Mouse (Mus musculus) left cerebral cortex, postnatal 4 days (tissue): Measurements from ENCODE around the gene Alg2. TPM values are rescaled to one million over a fixed set of nuclear protein-coding genes. Genes with fewer than 3 reads are reported as not detected.

Experiments
- DNase-seq: peaks from one replicate; pipeline ENCODE4 v3.0.0-alpha.2; 2022
- intact Hi-C: fragments of 180-260 bp; cut with DNase I; formaldehyde crosslinking; loops from one replicate; pipeline ENCODE4 v1.15.1; 2025
- total RNA-seq, 2 experiments: library from RNA; stranded (reverse); gene quantifications; 2 replicates each; pipeline ENCODE4 v1.2.3; 2021

Gene Alg2
- 100 to 1,000 TPM; 169 to 175 TPM for total RNA-seq

- intact Hi-C loops = no loop called here
- peak; percentile 99 for DNase-seq
Observed at GRCm38 (mm10) chr4:47473968-47474729, at the start of gene Alg2, which contains the start of gene Sec61b. TSS of gene Alg2 (minus strand) at chr4:47474333. TSS of gene Sec61b (plus strand) at chr4:47474658.

GRCm38 (mm10) chr4:47521884-47522605, 47.9 kb upstream of the Alg2 start:
- intact Hi-C loops = loop anchor here (10.0 kb wide), 1 partner anchor 883 kb away; no protein-coding TSS in a partner anchor
- peak; percentile 42 for DNase-seq

GRCm38 (mm10) chr4:47520076-47520475, 45.9 kb upstream of the Alg2 start:
- intact Hi-C loops = loop anchor here (10.0 kb wide), 1 partner anchor 885 kb away; no protein-coding TSS in a partner anchor
- DNase-seq = no peak

GRCm38 (mm10) chr4:47518551-47519181, 44.5 kb upstream of the Alg2 start:
- peak; percentile 83 for DNase-seq
- intact Hi-C loops = no loop called here

GRCm38 (mm10) chr4:47504841-47505517, 30.8 kb upstream of the Alg2 start:
- intact Hi-C loops = no loop called here
- DNase-seq = no peak

GRCm38 (mm10) chr4:47503045-47503444, 28.9 kb upstream of the Alg2 start:
- intact Hi-C loops = no loop called here
- no peak for DNase-seq

- intact Hi-C loops = no loop called here
- peak; percentile 28 for DNase-seq
Observed at GRCm38 (mm10) chr4:47502546-47502971, 28.4 kb upstream of the Alg2 start.

GRCm38 (mm10) chr4:47499121-47499545, 25.0 kb upstream of the Alg2 start:
- intact Hi-C loops = no loop called here
- no peak for DNase-seq

GRCm38 (mm10) chr4:47497811-47498385, 23.8 kb upstream of the Alg2 start:
- DNase-seq = no peak
- intact Hi-C loops = no loop called here

- intact Hi-C loops = no loop called here
Observed at GRCm38 (mm10) chr4:47494686-47495085, 20.6 kb upstream of the Alg2 start.

GRCm38 (mm10) chr4:47494137-47494536, 20.0 kb upstream of the Alg2 start:
- intact Hi-C loops = no loop called here

More at GRCm38 (mm10) chr4:47494686-47495085, 20.6 kb upstream of the Alg2 start:
- DNase-seq = no peak

GRCm38 (mm10) chr4:47493456-47493855, 19.3 kb upstream of the Alg2 start:
- intact Hi-C loops = no loop called here
- DNase-seq = no peak

More at GRCm38 (mm10) chr4:47494137-47494536, 20.0 kb upstream of the Alg2 start:
- no peak for DNase-seq

GRCm38 (mm10) chr4:47492311-47493086, 18.4 kb upstream of the Alg2 start:
- intact Hi-C loops = no loop called here
- DNase-seq = no peak

GRCm38 (mm10) chr4:47491243-47491642, 17.1 kb upstream of the Alg2 start:
- no peak for DNase-seq
- intact Hi-C loops = no loop called here

- intact Hi-C loops = no loop called here
Observed at GRCm38 (mm10) chr4:47480576-47480975, 6.4 kb upstream of the Alg2 start.

GRCm38 (mm10) chr4:47480095-47480494, 6.0 kb upstream of the Alg2 start:
- intact Hi-C loops = no loop called here

More at GRCm38 (mm10) chr4:47480576-47480975, 6.4 kb upstream of the Alg2 start:
- no peak for DNase-seq

GRCm38 (mm10) chr4:47477539-47477938, 3.4 kb upstream of the Alg2 start:
- no peak for DNase-seq
- intact Hi-C loops = no loop called here

More at GRCm38 (mm10) chr4:47480095-47480494, 6.0 kb upstream of the Alg2 start:
- no peak for DNase-seq

GRCm38 (mm10) chr4:47474730-47475643, 854 bp upstream of the Alg2 start:
- DNase-seq = no peak
- intact Hi-C loops = no loop called here
